Mouse (Mus musculus) cerebral cortex, adult 2 months (tissue): Measurements from ENCODE around the gene Rnase13.

ENCODE experiments used
- WGBS: fragments of 180-500 bp; shearing (Covaris S2); methylation state at CpG from one replicate; pipeline ENCODE4 v1.1.7; 2018; 5-methylcytosine and 5-hydroxymethylcytosine counted together

Gene Rnase13

DNA sequence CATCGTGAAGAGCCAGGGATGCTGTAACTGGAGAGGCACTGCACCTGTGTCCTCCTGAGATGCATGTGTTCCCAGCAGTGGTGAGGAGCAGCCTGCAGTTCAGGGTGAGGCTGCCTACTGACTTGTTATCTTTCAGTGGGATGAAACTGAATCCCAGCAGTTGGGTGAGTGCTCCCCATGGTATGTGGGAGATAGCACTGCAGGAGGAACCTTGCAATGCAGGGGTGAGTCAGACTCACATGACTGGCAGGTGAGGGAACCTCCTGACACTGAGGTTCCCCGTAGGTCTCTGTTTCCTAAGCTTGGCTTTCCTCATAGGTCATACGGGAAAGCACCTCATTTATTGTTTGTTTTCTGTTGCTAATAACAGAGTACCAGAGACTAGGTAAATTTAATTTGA is 45.1 kb downstream of the Rnase13 start:
- 84% methylated on average over 3 of the region's 3 CpGs for WGBS

GRCm38 (mm10) chr14:51871741-51872140 is 50.8 kb downstream of the Rnase13 start:
- WGBS = 79% methylated on average over 9 of the region's 9 CpGs
